Mouse (Mus musculus) layer of hippocampus, postnatal 36 days (tissue): ENCODE data around the gene Sav1. TPM values are rescaled to one million over a fixed set of nuclear protein-coding genes. Genes with fewer than 3 reads are reported as not detected.
A peak's percentile ranks its signal among the peaks of the same experiment; 100 is the strongest.

Experiments
- DNase-seq, 2 experiments: peaks; one replicate each; pipeline ENCODE4 v3.0.0; 2022
- total RNA-seq, 2 experiments: library from RNA; stranded (reverse); gene quantifications; 2 replicates each; pipeline ENCODE4 v1.2.3; 2021

Gene Sav1
- total RNA-seq, 2 experiments from 2014 or later, result 16.6 to 19.3 TPM

- no peak for DNase-seq
These were observed 39.3 kb downstream of the Sav1 start for GRCm38 (mm10) chr12:69947502-69947901.

GRCm38 (mm10) chr12:69945861-69946260 lies 40.9 kb downstream of the Sav1 start:
- no peak for DNase-seq

DNA sequence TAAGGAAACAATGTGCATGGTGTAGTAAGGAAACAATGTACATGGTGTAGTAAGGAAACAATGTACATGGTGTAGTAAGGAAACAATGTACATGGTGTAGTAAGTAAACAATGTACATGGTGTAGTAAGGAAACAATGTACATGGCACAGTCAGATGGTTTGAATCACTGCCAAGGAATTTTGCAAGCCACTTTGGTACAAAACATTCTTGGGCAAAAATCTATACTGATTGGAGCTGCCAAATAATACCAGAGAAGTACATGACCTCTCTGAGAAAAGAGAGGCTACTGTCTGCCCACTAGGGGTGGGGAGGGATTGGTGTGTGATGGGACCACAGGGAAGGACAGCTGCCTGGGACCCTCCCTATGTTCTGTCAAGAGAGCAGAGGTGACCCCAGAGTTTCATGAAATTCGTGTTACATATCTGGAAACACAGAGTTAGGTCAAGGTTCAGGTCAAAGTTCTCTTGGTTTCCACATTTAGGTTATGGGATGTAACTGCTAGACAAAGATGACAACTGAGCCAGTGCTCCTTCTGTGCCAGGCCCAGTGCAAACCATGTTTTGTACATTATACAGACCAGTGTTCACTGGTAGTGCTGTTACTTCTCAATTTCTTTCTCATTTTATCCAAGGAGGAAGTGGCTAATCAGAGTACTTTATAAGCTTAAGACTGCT lies 45.0 kb downstream of the Sav1 start:
- DNase-seq, result no peak

DNA sequence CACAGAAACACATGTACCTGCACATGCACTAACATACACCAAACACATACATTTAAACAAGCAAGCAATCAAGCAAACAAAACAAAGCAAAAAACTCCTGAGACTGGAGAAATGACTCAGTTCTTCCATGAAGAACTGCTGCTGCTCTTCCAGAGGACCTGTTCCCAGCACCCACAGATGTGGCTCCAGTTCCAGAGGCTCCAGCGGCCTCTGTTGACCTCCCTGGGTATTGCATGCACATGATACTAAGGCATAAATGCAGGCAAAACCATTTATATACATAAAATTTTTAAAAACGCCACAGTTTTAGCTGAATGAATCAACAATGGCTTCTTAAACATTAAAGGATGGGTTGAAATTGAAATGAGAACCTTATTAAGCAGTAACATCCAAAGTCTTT lies 47.5 kb downstream of the Sav1 start:
- DNase-seq, result no peak

- DNase-seq, result no peak
These were observed 49.1 kb downstream of the Sav1 start for GRCm38 (mm10) chr12:69937731-69938130.

- DNase-seq, result no peak
These were observed 60.1 kb downstream of the Sav1 start for GRCm38 (mm10) chr12:69926716-69927115.

GRCm38 (mm10) chr12:69924012-69924411 lies 62.8 kb downstream of the Sav1 start:
- peak in 1 of 2 experiments; percentile 16 for DNase-seq

- no peak for DNase-seq
These were observed 63.2 kb downstream of the Sav1 start for GRCm38 (mm10) chr12:69923603-69924002.

DNA sequence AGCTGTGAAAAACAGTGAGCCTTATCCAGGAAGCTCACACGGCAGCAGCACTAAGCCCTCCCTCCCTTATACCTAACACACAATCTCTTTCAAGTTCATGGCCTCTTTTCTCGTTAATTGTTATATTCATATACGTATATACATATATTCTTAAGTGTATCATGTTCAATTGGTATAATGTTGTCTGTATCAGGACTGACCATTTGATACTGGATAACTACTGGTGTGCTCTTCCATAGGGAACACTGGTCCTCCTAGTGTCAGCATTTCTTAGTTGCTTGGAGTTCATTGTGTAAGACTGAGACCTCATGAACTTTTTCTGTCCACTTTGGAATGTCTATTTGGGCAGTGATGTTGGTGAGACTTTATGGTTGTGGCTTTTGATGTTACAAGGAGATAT lies 63.7 kb downstream of the Sav1 start:
- no peak for DNase-seq

GRCm38 (mm10) chr12:69922099-69922498 lies 64.7 kb downstream of the Sav1 start:
- no peak for DNase-seq

DNA sequence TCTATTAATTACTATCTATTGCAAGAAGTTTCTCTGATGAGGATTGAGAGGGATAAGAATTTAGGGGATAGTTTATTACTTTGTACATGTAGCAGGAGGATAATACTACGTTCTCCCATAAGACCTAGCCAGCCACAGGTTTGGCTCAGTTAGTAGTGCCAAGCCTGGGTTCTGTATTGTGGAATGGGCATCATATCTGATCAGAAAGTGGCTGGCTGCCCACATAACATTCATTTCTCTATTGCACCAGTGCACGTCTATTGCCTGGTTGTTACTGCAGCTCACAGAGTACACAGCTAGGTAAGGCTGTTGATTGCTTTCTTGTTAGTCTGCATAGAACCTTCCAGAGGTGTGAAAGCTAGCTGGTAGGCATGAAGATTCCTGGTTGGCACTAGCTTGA lies 68.9 kb downstream of the Sav1 start:
- DNase-seq, result no peak

Other genes with a start within 250 kb of the Sav1 start
- 10 to 100 TPM; 19.9 to 20.3 TPM for gene Cdkl1, start 195.7 kb downstream of the Sav1 start, total RNA-seq
- gene Atl1, start 94.4 kb downstream of the Sav1 start, total RNA-seq, result 100 to 1,000 TPM; 186 to 198 TPM
- 10 to 100 TPM; 46.8 to 50.3 TPM for gene Map4k5, start 93.8 kb downstream of the Sav1 start, total RNA-seq
- gene Nin, start 126.7 kb upstream of the Sav1 start, total RNA-seq, result 10 to 100 TPM; 69.8 to 72.7 TPM
- gene Abhd12b, start 167.1 kb upstream of the Sav1 start, total RNA-seq, result under 1 TPM in 1 of 2 experiments, not detected in 1; 0.20 TPM
- 1 to 10 TPM; 3.4 to 5.8 TPM for gene Pygl, start 244.5 kb upstream of the Sav1 start, total RNA-seq